Mouse (Mus musculus): ENCODE data around the gene Fkbp3. TPM values are rescaled to one million over a fixed set of nuclear protein-coding genes. Genes with fewer than 3 reads are reported as not detected.

Fkbp3 gene
- polyA plus RNA-seq, 1 experiment from 2014 or later = 131 TPM

DNA sequence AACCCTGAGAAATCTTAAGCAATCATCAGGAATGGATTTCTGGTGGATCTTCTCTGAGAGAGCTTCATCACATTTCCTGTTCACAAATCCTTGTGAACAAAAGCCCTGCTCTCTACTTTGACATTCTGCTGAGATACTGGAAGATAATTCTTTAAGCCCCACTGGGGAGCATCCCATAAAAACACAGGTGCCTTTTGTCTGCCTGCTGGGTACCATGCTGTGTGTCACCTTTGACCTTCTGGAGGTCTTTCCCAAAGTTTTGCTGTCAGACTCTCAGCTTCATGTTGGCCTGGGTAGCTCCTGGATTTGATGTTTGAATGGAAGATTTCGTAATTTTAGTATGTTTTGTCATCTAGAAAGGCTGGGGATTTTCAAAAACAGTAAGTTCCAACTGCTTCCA is 34.9 kb upstream of the Fkbp3 start:
- DNase-seq (ENCODE audit: low spot score) (no peak), ATAC-seq (no peak)
- no peaks in the 10 kb centered on the region for H3K9me3 ChIP-seq (ENCODE audit: low read length)
- no peak overlapping the region for H3K4me2 ChIP-seq (replicated peaks; ENCODE audit: low read depth, low read length)
- H3K4me3 ChIP-seq (ENCODE audit: low read depth, low read length) = no peak overlapping the region
- 89% methylated on average over 1 of the region's 1 CpGs for WGBS
- no peak overlapping the region for H3K27ac ChIP-seq (ENCODE audit: low read length)
- no peaks in the 10 kb centered on the region for H3K27me3 ChIP-seq (replicated peaks; ENCODE audit: insufficient read depth, low read length)
- TF ChIP-seq EP300 (IDR thresholded peaks at IDR 0.05) = no peak
- no peak for TF ChIP-seq CTCF (IDR thresholded peaks at IDR 0.05)
- no peaks in the 10 kb centered on the region for H3K4me1 ChIP-seq (ENCODE audit: insufficient read depth, low read depth, low read length)
- no peaks in the 10 kb centered on the region for H3K36me3 ChIP-seq (ENCODE audit: insufficient read depth, low read length)
- H3K9ac ChIP-seq (replicated peaks; ENCODE audit: low read depth) = no peak overlapping the region

DNA sequence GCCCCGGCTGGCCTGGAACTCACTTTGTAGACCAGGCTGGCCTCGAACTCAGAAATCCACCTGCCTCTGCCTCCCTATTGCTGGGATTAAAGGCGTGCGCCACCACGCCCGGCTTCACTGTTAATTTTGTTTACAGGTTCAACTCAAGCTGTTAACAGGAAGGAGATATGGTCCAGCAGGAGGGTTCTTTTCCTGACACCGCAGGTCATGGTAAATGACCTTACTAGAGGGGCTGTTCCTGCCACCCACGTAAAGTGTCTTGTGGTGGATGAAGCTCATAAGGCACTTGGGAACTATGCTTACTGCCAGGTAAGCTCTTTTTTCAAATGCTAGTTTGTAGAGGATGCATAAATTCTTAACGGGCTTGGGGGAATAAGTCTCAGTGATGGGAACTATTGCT is 3.1 kb upstream of the Fkbp3 start:
- Histone ChIP-seq H3K9me3 (ENCODE audit: low read length) (no peaks in the 10 kb centered on the region), H3K9ac (replicated peaks; ENCODE audit: low read depth) (no peak overlapping the region), H3K27me3 (replicated peaks; ENCODE audit: insufficient read depth, low read length) (no peaks in the 10 kb centered on the region), H3K4me3 (ENCODE audit: low read depth, low read length) (no peak overlapping the region), H3K4me2 (replicated peaks; ENCODE audit: low read depth, low read length) (peak overlapping the region; percentile 80; the same call in 1 of the 2 replicates), H3K4me1 (ENCODE audit: insufficient read depth, low read depth, low read length) (no peaks in the 10 kb centered on the region), H3K27ac (ENCODE audit: low read length) (no peak overlapping the region), H3K36me3 (ENCODE audit: insufficient read depth, low read length) (no peaks in the 10 kb centered on the region)
- 67% methylated on average over 9 of the region's 9 CpGs for WGBS
- DNase-seq (ENCODE audit: low spot score) = no peak
- ATAC-seq = no peak
- TF ChIP-seq EP300 (IDR thresholded peaks at IDR 0.05) (no peak), CTCF (IDR thresholded peaks at IDR 0.05) (no peak)

DNA sequence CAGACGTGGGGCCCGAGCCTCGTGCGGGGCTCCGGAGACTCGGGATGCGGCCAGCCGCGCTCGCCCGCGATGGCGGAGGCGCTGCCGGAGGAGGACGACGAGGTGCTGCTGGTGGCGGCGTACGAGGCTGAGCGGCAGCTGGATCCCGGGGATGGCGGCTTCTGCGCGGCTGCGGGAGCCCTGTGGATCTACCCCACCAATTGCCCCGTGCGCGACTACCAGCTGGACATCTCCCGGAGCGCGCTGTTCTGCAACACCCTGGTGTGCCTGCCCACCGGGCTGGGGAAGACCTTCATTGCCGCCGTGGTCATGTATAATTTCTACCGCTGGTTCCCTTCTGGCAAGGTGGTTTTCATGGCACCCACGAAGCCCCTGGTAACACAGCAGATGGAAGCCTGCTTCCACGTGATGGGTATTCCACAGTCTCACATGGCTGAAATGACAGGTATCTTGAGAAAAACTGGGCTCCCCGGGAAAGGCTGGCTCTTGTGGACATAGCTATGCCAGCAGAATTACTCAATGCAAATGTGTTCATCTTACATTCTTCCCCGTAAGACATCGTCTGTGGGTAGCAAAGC is 2.0 kb upstream of the Fkbp3 start:
- WGBS = 0% methylated on average over 40 of the region's 41 CpGs
- peak overlapping the region; percentile 34; the same call in 1 of the 2 replicates for H3K27ac ChIP-seq (ENCODE audit: low read length)
- no peaks in the 10 kb centered on the region for H3K4me1 ChIP-seq (ENCODE audit: insufficient read depth, low read depth, low read length)
- DNase-seq (ENCODE audit: low spot score) (no peak), ATAC-seq (peak; percentile 0; the same call in 1 of the 2 replicates)
- no peaks in the 10 kb centered on the region for H3K9me3 ChIP-seq (ENCODE audit: low read length)
- peak overlapping the region; percentile 75 for H3K4me3 ChIP-seq (ENCODE audit: low read depth, low read length)
- no peaks in the 10 kb centered on the region for H3K36me3 ChIP-seq (ENCODE audit: insufficient read depth, low read length)
- peak overlapping the region; percentile 30 for H3K9ac ChIP-seq (replicated peaks; ENCODE audit: low read depth)
- TF ChIP-seq EP300 (IDR thresholded peaks at IDR 0.05) (no peak), CTCF (IDR thresholded peaks at IDR 0.05) (0 out of 2 replicates have a peak, but pooled peaks have one; percentile 6)
- H3K4me2 ChIP-seq (replicated peaks; ENCODE audit: low read depth, low read length) = peak overlapping the region; percentile 80
- H3K27me3 ChIP-seq (replicated peaks; ENCODE audit: insufficient read depth, low read length) = no peaks in the 10 kb centered on the region

DNA sequence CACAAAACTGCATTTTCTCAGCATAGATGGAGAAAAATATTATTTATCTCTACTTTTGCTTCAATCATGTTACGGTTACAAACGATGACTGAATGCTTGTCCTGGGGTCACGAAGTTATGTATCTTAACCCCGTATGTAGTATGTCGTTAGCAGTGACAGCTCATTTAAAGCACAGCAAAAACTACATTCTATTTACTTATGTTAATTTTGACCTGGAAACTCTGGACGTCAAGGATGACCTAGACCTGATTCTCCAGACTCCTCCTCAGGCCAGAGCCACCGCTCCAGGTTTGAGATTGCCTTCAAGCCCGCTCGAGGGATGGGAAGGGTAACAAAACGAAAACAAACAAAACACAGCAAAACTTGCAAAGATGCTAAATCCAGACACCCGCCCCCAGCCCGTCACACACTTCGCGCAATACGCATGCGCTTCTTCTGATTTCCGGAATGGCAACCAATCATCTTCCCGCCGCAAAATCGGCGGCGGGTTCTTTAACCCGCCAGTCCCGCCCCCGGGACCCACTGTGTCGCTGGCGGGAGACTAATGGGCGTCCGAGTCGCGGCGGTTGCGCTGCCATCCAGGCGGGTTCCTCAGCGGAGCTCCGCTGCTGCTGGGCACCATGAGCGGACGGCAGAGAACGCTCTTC is 1.4 kb upstream of the Fkbp3 start, which contains the start of gene Fancm:
TSS of gene Fancm (plus strand) at position 519 of the 648 bp plus-strand sequence.
- ATAC-seq = peak; percentile 49
- Histone ChIP-seq H3K27me3 (replicated peaks; ENCODE audit: insufficient read depth, low read length) (no peaks in the 10 kb centered on the region), H3K9ac (replicated peaks; ENCODE audit: low read depth) (peak within 1 kb of the TSS; percentile 86), H3K4me3 (ENCODE audit: low read depth, low read length) (peak within 1 kb of the TSS; percentile 75), H3K4me2 (replicated peaks; ENCODE audit: low read depth, low read length) (peak within 1 kb of the TSS; percentile 80), H3K4me1 (ENCODE audit: insufficient read depth, low read depth, low read length) (no peaks in the 10 kb centered on the region), H3K27ac (ENCODE audit: low read length) (peak within 1 kb of the TSS; percentile 89), H3K9me3 (ENCODE audit: low read length) (no peaks in the 10 kb centered on the region), H3K36me3 (ENCODE audit: insufficient read depth, low read length) (no peaks in the 10 kb centered on the region)
- DNase-seq (ENCODE audit: low spot score) = peak; percentile 96
- peak; percentile 44; the same call in 1 of the 2 replicates for TF ChIP-seq EP300 (IDR thresholded peaks at IDR 0.05)
- no peak for TF ChIP-seq CTCF (IDR thresholded peaks at IDR 0.05)
- WGBS = 2% methylated on average over 39 of the region's 39 CpGs

DNA sequence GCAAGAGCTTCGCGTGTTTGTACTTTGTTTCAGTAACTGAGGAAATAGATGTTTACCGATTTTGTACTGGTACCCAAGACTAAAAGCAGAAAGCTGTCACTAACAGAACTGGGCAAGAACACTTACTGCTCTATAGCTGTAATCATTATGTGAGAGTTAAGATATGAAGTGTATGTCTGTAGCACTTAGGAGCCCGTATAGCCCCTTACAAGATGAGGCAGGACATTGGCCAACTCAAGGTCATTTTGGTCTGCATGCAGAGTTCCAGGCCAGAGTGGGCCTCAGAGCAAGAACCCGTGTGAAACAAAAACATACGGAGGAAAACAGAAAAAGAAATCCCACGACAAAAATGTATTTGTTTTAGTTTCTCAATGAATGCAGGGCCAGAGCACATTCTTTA is 844 bp upstream of the Fkbp3 start:
- WGBS = 29% methylated on average over 7 of the region's 7 CpGs
- DNase-seq (ENCODE audit: low spot score) = peak; percentile 13

DNA sequence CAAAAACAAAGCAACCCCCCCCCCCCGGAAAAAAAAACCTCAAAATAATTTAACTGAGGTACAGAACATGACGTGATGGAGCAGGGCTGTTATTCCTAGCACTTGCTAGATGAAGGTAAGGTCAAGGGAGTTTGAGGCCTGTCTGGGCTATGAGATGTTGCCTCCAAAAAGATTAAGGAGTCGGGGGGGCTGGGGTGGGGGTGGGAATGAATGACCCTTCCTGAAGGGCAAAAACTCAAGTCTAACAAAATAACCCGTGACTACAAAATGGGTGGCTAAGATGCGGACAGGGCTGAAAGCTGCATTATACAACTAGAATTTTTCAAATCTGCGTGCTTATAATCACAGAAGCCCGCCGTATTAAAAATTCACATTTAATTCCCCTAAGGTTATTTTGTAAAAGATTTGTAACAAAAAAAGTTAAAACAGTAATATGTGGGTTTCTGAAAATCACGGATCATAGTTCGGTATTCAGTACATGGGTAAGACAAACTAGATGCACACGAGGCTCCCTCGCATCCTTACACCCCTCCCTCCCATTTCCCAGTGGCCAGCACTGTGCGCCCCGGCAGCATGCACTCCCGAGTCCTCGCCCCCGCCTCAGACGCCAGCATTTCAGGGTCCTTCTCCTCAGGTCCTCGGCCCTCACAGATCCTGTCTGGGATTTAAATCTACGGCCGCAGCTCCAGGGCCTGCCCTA is 746 bp downstream of the Fkbp3 start:
- ATAC-seq (peak; percentile 14; the same call in 1 of the 2 replicates), DNase-seq (ENCODE audit: low spot score) (peak; percentile 13)
- no peaks in the 10 kb centered on the region for H3K4me1 ChIP-seq (ENCODE audit: insufficient read depth, low read depth, low read length)
- H3K36me3 ChIP-seq (ENCODE audit: insufficient read depth, low read length) = no peaks in the 10 kb centered on the region
- H3K9ac ChIP-seq (replicated peaks; ENCODE audit: low read depth) = peak overlapping the region; percentile 86
- H3K27me3 ChIP-seq (replicated peaks; ENCODE audit: insufficient read depth, low read length) = no peaks in the 10 kb centered on the region
- peak overlapping the region; percentile 80 for H3K4me2 ChIP-seq (replicated peaks; ENCODE audit: low read depth, low read length)
- TF ChIP-seq EP300 (IDR thresholded peaks at IDR 0.05) (no peak), CTCF (IDR thresholded peaks at IDR 0.05) (no peak)
- H3K4me3 ChIP-seq (ENCODE audit: low read depth, low read length) = peak overlapping the region; percentile 75
- peak overlapping the region; percentile 89 for H3K27ac ChIP-seq (ENCODE audit: low read length)
- H3K9me3 ChIP-seq (ENCODE audit: low read length) = no peaks in the 10 kb centered on the region
- WGBS = 2% methylated on average over 21 of the region's 21 CpGs

More for the DNA sequence above, 844 bp upstream of the Fkbp3 start:
- Histone ChIP-seq H3K9me3 (ENCODE audit: low read length) (no peaks in the 10 kb centered on the region), H3K4me1 (ENCODE audit: insufficient read depth, low read depth, low read length) (no peaks in the 10 kb centered on the region), H3K27me3 (replicated peaks; ENCODE audit: insufficient read depth, low read length) (no peaks in the 10 kb centered on the region), H3K27ac (ENCODE audit: low read length) (peak overlapping the region; percentile 89; the same call in 1 of the 2 replicates), H3K4me2 (replicated peaks; ENCODE audit: low read depth, low read length) (peak overlapping the region; percentile 80), H3K9ac (replicated peaks; ENCODE audit: low read depth) (no peak overlapping the region), H3K36me3 (ENCODE audit: insufficient read depth, low read length) (no peaks in the 10 kb centered on the region), H3K4me3 (ENCODE audit: low read depth, low read length) (peak overlapping the region; percentile 75)
- ATAC-seq = no peak
- no peak for TF ChIP-seq CTCF (IDR thresholded peaks at IDR 0.05)
- no peak for TF ChIP-seq EP300 (IDR thresholded peaks at IDR 0.05)
